8 mouse cellular contexts compared by ENCODE assay signal in genomic region chr15:31531446-31532330, GRCm38 (mm10). TPM values are rescaled to one million over a fixed set of nuclear protein-coding genes. Genes with fewer than 3 reads are reported as not detected.
DNase-seq lines count a peak whose midpoint lies in the region; ATAC-seq and TF ChIP-seq lines count a peak whose summit lies in the region.

No protein-coding gene starts in this region.

- ATAC-seq in neural tube, embryonic 11.5 days (ENCODE audit: insufficient read depth, low FRiP score, low TSS enrichment) = no peak
- ATAC-seq in hindbrain, postnatal 0 days = no peak
- ATAC-seq in midbrain, embryonic 12.5 days (ENCODE audit: low FRiP score, low read depth) = no peak

- DNase-seq in neural tube, embryonic 11.5 days (ENCODE audit: low spot score) = no peak
- no peak for DNase-seq in neural tube, embryonic 10.5 days (ENCODE audit: extremely low spot score, low spot score)
- DNase-seq in cerebellum, adult 9-11 months = peak; percentile 41
- DNase-seq in hindbrain, postnatal 0 days (ENCODE audit: low spot score) = no peak
- no peak for DNase-seq in ovary, postnatal 10 days (ENCODE audit: low spot score)
- DNase-seq in adrenal gland, postnatal 36 days = no peak
- DNase-seq in adrenal gland, adult 8-10 months = no peak

- 25% methylated on average over 16 of the region's 16 CpGs for WGBS in neural tube, embryonic 11.5 days
- WGBS in hindbrain, postnatal 0 days = 18% methylated on average over 16 of the region's 16 CpGs
- WGBS in midbrain, embryonic 12.5 days = 26% methylated on average over 16 of the region's 16 CpGs

- no peak for TF ChIP-seq CTCF in hindbrain, postnatal 0 days (IDR thresholded peaks at IDR 0.05; ENCODE audit: low read depth)

- H3K36me3 ChIP-seq in neural tube, embryonic 11.5 days (ENCODE audit: control insufficient read depth, insufficient read depth, low read length) = no peaks in the 10 kb centered on the region
- H3K36me3 ChIP-seq in hindbrain, postnatal 0 days (ENCODE audit: insufficient read depth, low read length) = no peaks in the 10 kb centered on the region
- H3K36me3 ChIP-seq in midbrain, embryonic 12.5 days = no peaks in the 10 kb centered on the region

- peaks cover 18% of the 10 kb centered on the region for H3K4me1 ChIP-seq in neural tube, embryonic 11.5 days (ENCODE audit: control insufficient read depth, insufficient read depth, low read length)
- H3K4me1 ChIP-seq in hindbrain, postnatal 0 days (ENCODE audit: insufficient read depth, low read length) = peaks cover 19% of the 10 kb centered on the region
- peaks cover 35% of the 10 kb centered on the region for H3K4me1 ChIP-seq in midbrain, embryonic 12.5 days

- peak overlapping the region; percentile 52 for H3K4me2 ChIP-seq in neural tube, embryonic 11.5 days (ENCODE audit: low read depth)
- H3K4me2 ChIP-seq in hindbrain, postnatal 0 days (ENCODE audit: low read depth, low read length) = peak overlapping the region; percentile 65
- H3K4me2 ChIP-seq in midbrain, embryonic 12.5 days (replicated peaks) = peak overlapping the region; percentile 63

- H3K27me3 ChIP-seq in neural tube, embryonic 11.5 days (ENCODE audit: control insufficient read depth, insufficient read depth, low read length) = no peaks in the 10 kb centered on the region
- no peaks in the 10 kb centered on the region for H3K27me3 ChIP-seq in hindbrain, postnatal 0 days (ENCODE audit: insufficient read depth, low read length)
- no peaks in the 10 kb centered on the region for H3K27me3 ChIP-seq in midbrain, embryonic 12.5 days

- no peaks in the 10 kb centered on the region for H3K9me3 ChIP-seq in neural tube, embryonic 11.5 days (ENCODE audit: control insufficient read depth, low read length)
- no peaks in the 10 kb centered on the region for H3K9me3 ChIP-seq in hindbrain, postnatal 0 days (ENCODE audit: low read length)
- no peaks in the 10 kb centered on the region for H3K9me3 ChIP-seq in midbrain, embryonic 12.5 days

- H3K9ac ChIP-seq in neural tube, embryonic 11.5 days (ENCODE audit: low read length) = peak overlapping the region; percentile 94
- peak overlapping the region; percentile 90 for H3K9ac ChIP-seq in hindbrain, postnatal 0 days (replicated peaks; ENCODE audit: low read length)
- peak overlapping the region; percentile 69 for H3K9ac ChIP-seq in midbrain, embryonic 12.5 days (replicated peaks)

- peak overlapping the region; percentile 99 for H3K27ac ChIP-seq in neural tube, embryonic 11.5 days (ENCODE audit: low read depth, low read length)
- H3K27ac ChIP-seq in hindbrain, postnatal 0 days = peak overlapping the region; percentile 98
- H3K27ac ChIP-seq in midbrain, embryonic 12.5 days (replicated peaks) = peak overlapping the region; percentile 99

- H3K4me3 ChIP-seq in neural tube, embryonic 11.5 days (ENCODE audit: low read depth, low read length) = peak overlapping the region; percentile 91
- peak overlapping the region; percentile 72 for H3K4me3 ChIP-seq in hindbrain, postnatal 0 days (ENCODE audit: low read length)
- H3K4me3 ChIP-seq in midbrain, embryonic 12.5 days = peak overlapping the region; percentile 91

RNA-seq across cellular contexts. Expression of gene March6, which starts 0.8 kb away (rescaled TPM):
- polyA plus RNA-seq in neural tube, embryonic 11.5 days (2014; fragmentation: Nextera tagmentation; extraction: Ambion mirVana) = 53.8 and 54.1 TPM in 2 replicates
- total RNA-seq in hindbrain, postnatal 0 days (2014; rRNA removed) = 154 and 169 TPM in 2 replicates
- polyA plus RNA-seq in hindbrain, postnatal 0 days (2015; fragmentation: Nextera tagmentation; extraction: Ambion mirVana) = 55.3 and 57.4 TPM in 2 replicates
- polyA plus RNA-seq in midbrain, embryonic 12.5 days (2016; fragmentation: Nextera tagmentation; extraction: Ambion mirVana) = 72.3 and 80.5 TPM in 2 replicates
- 100 to 1,000 TPM; 132 to 160 TPM for total RNA-seq in adrenal gland, postnatal 36 days (2021)
- 100 to 1,000 TPM; 143 to 180 (median 160) TPM for total RNA-seq in adrenal gland, adult 8-10 months (2022)

RNA-seq across cellular contexts. Expression of gene Cmbl, which starts 33.5 kb away (rescaled TPM):
- polyA plus RNA-seq in neural tube, embryonic 11.5 days (2014; fragmentation: Nextera tagmentation; extraction: Ambion mirVana) = 1.9 and 2.2 TPM in 2 replicates
- total RNA-seq in hindbrain, postnatal 0 days (2014; rRNA removed) = 15.2 and 21.2 TPM in 2 replicates
- 22.7 and 24.9 TPM in 2 replicates for polyA plus RNA-seq in hindbrain, postnatal 0 days (2015; fragmentation: Nextera tagmentation; extraction: Ambion mirVana)
- polyA plus RNA-seq in midbrain, embryonic 12.5 days (2016; fragmentation: Nextera tagmentation; extraction: Ambion mirVana) = 1.3 and 2.4 TPM in 2 replicates
- 100 to 1,000 TPM; 117 to 206 TPM for total RNA-seq in adrenal gland, postnatal 36 days (2021)
- 100 to 1,000 TPM; 160 to 274 (median 195) TPM for total RNA-seq in adrenal gland, adult 8-10 months (2022)
